ENCODE assay signal across 9 mouse cellular contexts in the genomic region with DNA sequence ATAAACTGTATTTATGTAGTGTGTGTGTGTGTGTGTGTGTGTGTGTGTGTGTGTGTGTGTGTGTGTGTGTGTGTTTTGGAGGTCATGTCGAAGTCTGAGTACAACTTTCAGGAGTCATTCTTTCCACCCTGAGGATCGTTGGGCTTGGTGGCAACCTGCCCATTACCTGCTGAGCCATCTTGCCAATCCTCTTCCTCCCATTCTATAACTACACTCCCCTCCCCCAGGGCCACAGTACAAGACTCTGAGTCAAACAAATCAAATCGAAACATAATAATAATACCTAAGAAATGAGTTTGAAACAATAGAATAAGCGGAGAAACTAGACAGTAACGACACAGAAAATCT. TPM values are rescaled to one million over a fixed set of nuclear protein-coding genes. Genes with fewer than 3 reads are reported as not detected.
A peak's percentile ranks its signal among the peaks of the same experiment; 100 is the strongest.
DNase-seq lines count a peak whose midpoint lies in the region; ATAC-seq and TF ChIP-seq lines count a peak whose summit lies in the region.
"Had no signal": no experiment of that assay in that cellular context is flagged by ENCODE, and none has a peak within 500 bp of the region (broad histone marks: within the 10 kb centered on the region; RNA-seq: fewer than 3 reads in every experiment).

No protein-coding gene starts in this region.

- no peak for TF ChIP-seq CTCF in heart, postnatal 0 days (IDR thresholded peaks at IDR 0.05; ENCODE audit: low read depth)

- TF ChIP-seq EP300 in heart, postnatal 0 days (IDR thresholded peaks at IDR 0.05; ENCODE audit: low read depth) = no peak

- no peak for DNase-seq in heart, postnatal 0 days (ENCODE audit: low spot score)
- DNase-seq in heart, postnatal 25 days (ENCODE audit: low spot score) = no peak
- DNase-seq in right cerebral cortex, postnatal 4 days = peak; percentile 12
- DNase-seq in right cerebral cortex, adult 18-20 months = no peak
- no peak for DNase-seq in gastrocnemius, adult 8-10 months (ENCODE audit: low spot score in 2 of 2)
- DNase-seq in adrenal gland, adult 2 months = no peak

- 0 out of 2 replicates have a peak overlapping the region, but pooled peaks have one; percentile 69 for H3K4me3 ChIP-seq in heart, postnatal 0 days (ENCODE audit: low read depth, low read length)
- H3K4me3 ChIP-seq in hindbrain, embryonic 16.5 days (ENCODE audit: low read length) = peak overlapping the region; percentile 86
- no peak overlapping the region for H3K4me3 ChIP-seq in stomach, embryonic 16.5 days (replicated peaks; ENCODE audit: low read length)

- 61% methylated on average over 5 of the region's 5 CpGs for WGBS in heart, postnatal 0 days
- WGBS in hindbrain, embryonic 16.5 days = 58% methylated on average over 5 of the region's 5 CpGs
- WGBS in stomach, embryonic 16.5 days = 61% methylated on average over 5 of the region's 5 CpGs

- ATAC-seq in heart, postnatal 0 days (ENCODE audit: insufficient read depth, low read depth) = no peak
- no peak for ATAC-seq in hindbrain, embryonic 16.5 days
- no peak for ATAC-seq in stomach, embryonic 16.5 days (ENCODE audit: insufficient read depth, low FRiP score)

- H3K4me2 ChIP-seq in heart, postnatal 0 days (ENCODE audit: low read depth, low read length) = peak overlapping the region; percentile 86
- peak overlapping the region; percentile 73 for H3K4me2 ChIP-seq in hindbrain, embryonic 16.5 days (ENCODE audit: low read length)
- H3K4me2 ChIP-seq in stomach, embryonic 16.5 days (ENCODE audit: low read depth, low read length) = peak overlapping the region; percentile 65; the same call in 1 of the 2 replicates

- no peak overlapping the region for H3K27ac ChIP-seq in heart, postnatal 0 days (ENCODE audit: low read depth)
- no peak overlapping the region for H3K27ac ChIP-seq in hindbrain, embryonic 16.5 days (ENCODE audit: low read depth, low read length)
- H3K27ac ChIP-seq in stomach, embryonic 16.5 days (ENCODE audit: low read length) = no peak overlapping the region

- H3K36me3 ChIP-seq in heart, postnatal 0 days (replicated peaks; ENCODE audit: control insufficient read depth, insufficient read depth, low read length) = no peaks in the 10 kb centered on the region; the same call in 1 of the 2 replicates
- H3K36me3 ChIP-seq in hindbrain, embryonic 16.5 days (ENCODE audit: control insufficient read depth, insufficient read depth, low read length) = no peaks in the 10 kb centered on the region; the same call in 1 of the 2 replicates
- no peaks in the 10 kb centered on the region for H3K36me3 ChIP-seq in stomach, embryonic 16.5 days (ENCODE audit: control insufficient read depth, insufficient read depth, low read length)

- no peaks in the 10 kb centered on the region for H3K27me3 ChIP-seq in heart, postnatal 0 days (ENCODE audit: control insufficient read depth, insufficient read depth, low read length)
- no peaks in the 10 kb centered on the region for H3K27me3 ChIP-seq in hindbrain, embryonic 16.5 days (replicated peaks; ENCODE audit: control insufficient read depth, insufficient read depth, low read length)
- H3K27me3 ChIP-seq in stomach, embryonic 16.5 days (ENCODE audit: control insufficient read depth, insufficient read depth, low read length) = no peaks in the 10 kb centered on the region
- H3K27me3 ChIP-seq: Patski had no signal

- peaks cover 8% of the 10 kb centered on the region; the same call in 1 of the 2 replicates for H3K4me1 ChIP-seq in heart, postnatal 0 days (ENCODE audit: control insufficient read depth, insufficient read depth)
- peaks cover 7% of the 10 kb centered on the region for H3K4me1 ChIP-seq in hindbrain, embryonic 16.5 days (ENCODE audit: control insufficient read depth, insufficient read depth, low read depth, low read length)
- peaks cover 6% of the 10 kb centered on the region; the same call in 1 of the 2 replicates for H3K4me1 ChIP-seq in stomach, embryonic 16.5 days (ENCODE audit: control insufficient read depth, insufficient read depth, low read length)

- intact Hi-C loops in heart, postnatal 25 days (cut with DNase I) = no loop called here

- H3K9me3 ChIP-seq in heart, postnatal 0 days (replicated peaks; ENCODE audit: control insufficient read depth, low read length) = no peaks in the 10 kb centered on the region
- H3K9me3 ChIP-seq in hindbrain, embryonic 16.5 days (ENCODE audit: control insufficient read depth, low read length) = no peaks in the 10 kb centered on the region
- no peaks in the 10 kb centered on the region for H3K9me3 ChIP-seq in stomach, embryonic 16.5 days (replicated peaks; ENCODE audit: control insufficient read depth, low read length)

- H3K9ac ChIP-seq in heart, postnatal 0 days (replicated peaks; ENCODE audit: low read depth, low read length) = no peak overlapping the region
- no peak overlapping the region for H3K9ac ChIP-seq in hindbrain, embryonic 16.5 days (ENCODE audit: low read depth, low read length)
- H3K9ac ChIP-seq in stomach, embryonic 16.5 days (ENCODE audit: low read length) = no peak overlapping the region

RNA-seq across cellular contexts. Expression of gene Bbs7, which starts 0.6 kb away (rescaled TPM):
- 0.50 and 6.0 TPM in 2 replicates for total RNA-seq in heart, postnatal 0 days (2014; rRNA removed; ENCODE audit: low replicate concordance)
- polyA plus RNA-seq in heart, postnatal 0 days (2015; fragmentation: Nextera tagmentation; extraction: Ambion mirVana) = 7.9 and 8.2 TPM in 2 replicates
- 1 to 10 TPM; 5.2 to 6.2 TPM for total RNA-seq in heart, postnatal 25 days (2021)
- polyA plus RNA-seq in hindbrain, embryonic 16.5 days (2015; fragmentation: Nextera tagmentation; extraction: Ambion mirVana) = 23.7 and 25.4 TPM in 2 replicates
- polyA plus RNA-seq in stomach, embryonic 16.5 days (2015; fragmentation: Nextera tagmentation; extraction: Ambion mirVana) = 11.3 and 14.3 TPM in 2 replicates
- 1 to 10 TPM; 7.3 to 8.4 (median 8.2) TPM for total RNA-seq in gastrocnemius, adult 8-10 months (2022)
- total RNA-seq in adrenal gland, adult 2 months (2021) = 10 to 100 TPM in 1 of 2 experiments, 1 to 10 TPM in 1; 9.8 to 14.0 TPM
- 0.95 and 1.1 TPM in 2 replicates for polyA plus RNA-seq in adrenal gland, adult 2 months (2012; rRNA removed)

RNA-seq across cellular contexts. Expression of gene Ccna2, which starts 41.9 kb away (rescaled TPM):
- total RNA-seq in heart, postnatal 0 days (2014; rRNA removed; ENCODE audit: low replicate concordance) = 172 and 290 TPM in 2 replicates
- 41.9 and 44.0 TPM in 2 replicates for polyA plus RNA-seq in heart, postnatal 0 days (2015; fragmentation: Nextera tagmentation; extraction: Ambion mirVana)
- total RNA-seq in heart, postnatal 25 days (2021) = 1 to 10 TPM; 1.3 to 1.6 TPM
- 33.8 and 39.4 TPM in 2 replicates for polyA plus RNA-seq in hindbrain, embryonic 16.5 days (2015; fragmentation: Nextera tagmentation; extraction: Ambion mirVana)
- 146 and 152 TPM in 2 replicates for polyA plus RNA-seq in stomach, embryonic 16.5 days (2015; fragmentation: Nextera tagmentation; extraction: Ambion mirVana)
- total RNA-seq in gastrocnemius, adult 8-10 months (2022) = under 1 TPM in 1 of 4 experiments, not detected in 3; 0.16 TPM
- total RNA-seq in adrenal gland, adult 2 months (2021) = 1 to 10 TPM; 1.5 to 4.1 TPM
- 12.2 and 14.5 TPM in 2 replicates for polyA plus RNA-seq in adrenal gland, adult 2 months (2012; rRNA removed)

Comparison
In these comparisons a context has a peak if more than half of its experiments do, and no peak if none do; other contexts are left out.
1. RNA of gene Ccna2, which starts 41.9 kb away (total RNA-seq): 172 to 290 TPM in heart, postnatal 0 days; 1.5 to 4.1 TPM in adrenal gland, adult 2 months, 1.3 to 1.6 TPM in heart, postnatal 25 days and 0.16 TPM in gastrocnemius, adult 8-10 months; every median in the first group is over 10 times any median in the second.
2. Peak in every context shown above with its lines, with median percentiles within 50 percentile points of each other: H3K4me2 ChIP-seq.